Mouse (Mus musculus) gastrocnemius, postnatal 14 days (tissue): Measurements from ENCODE around the gene Gm10563. TPM values are rescaled to one million over a fixed set of nuclear protein-coding genes. Genes with fewer than 3 reads are reported as not detected.
"Not testable (repeated sequence)": the region's sequence is repeated elsewhere in the genome, so short reads cannot be mapped to it uniquely, and the experiment has no call there.

Experiments used
- DNase-seq: peaks from one replicate; pipeline ENCODE4 v3.0.0; 2021; ENCODE audit warnings: mixed read lengths
- intact Hi-C: fragments of 180-260 bp; cut with DNase I; formaldehyde crosslinking; loops from one replicate; pipeline ENCODE4 v1.15.1; 2025; ENCODE audit warnings: low total_unique reads
- long read RNA-seq, 2 experiments: library from polyadenylated mRNA; stranded (forward); transcript quantifications; one replicate each; pipeline ENCODE4 v2.0.0; 2021
- total RNA-seq, 2 experiments: library from RNA; stranded (reverse); gene quantifications; 2 replicates each; pipeline ENCODE4 v1.2.3; 2021

Gm10563 gene
- total RNA-seq: not detected
- long read RNA-seq, experiment 1: 0 reads
- long read RNA-seq, experiment 2: 0 reads

DNA sequence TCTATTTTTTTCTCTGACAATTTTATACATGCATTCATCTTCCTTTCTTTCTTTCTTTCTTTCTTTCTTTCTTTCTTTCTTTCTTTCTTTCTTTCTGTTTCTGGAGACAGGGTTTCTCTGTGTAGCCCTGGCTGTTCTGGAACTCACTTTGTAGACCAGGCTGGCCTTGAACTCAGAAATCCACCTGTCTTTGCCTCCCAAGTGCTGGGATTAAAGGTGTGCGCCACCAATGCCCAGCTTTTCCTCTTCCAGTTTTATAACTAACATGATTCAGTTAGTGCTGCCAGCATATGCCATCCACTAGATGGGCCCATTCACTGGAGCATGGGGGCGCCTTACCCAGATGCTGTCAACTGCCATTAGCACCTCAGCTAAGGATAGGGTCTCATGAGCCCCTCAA is at the start of gene Gm10563:
Gm10563 (minus strand) TSS at position 101 of the 400 bp plus-strand sequence.
- intact Hi-C loops, DNase-seq: not testable (repeated sequence)

DNA sequence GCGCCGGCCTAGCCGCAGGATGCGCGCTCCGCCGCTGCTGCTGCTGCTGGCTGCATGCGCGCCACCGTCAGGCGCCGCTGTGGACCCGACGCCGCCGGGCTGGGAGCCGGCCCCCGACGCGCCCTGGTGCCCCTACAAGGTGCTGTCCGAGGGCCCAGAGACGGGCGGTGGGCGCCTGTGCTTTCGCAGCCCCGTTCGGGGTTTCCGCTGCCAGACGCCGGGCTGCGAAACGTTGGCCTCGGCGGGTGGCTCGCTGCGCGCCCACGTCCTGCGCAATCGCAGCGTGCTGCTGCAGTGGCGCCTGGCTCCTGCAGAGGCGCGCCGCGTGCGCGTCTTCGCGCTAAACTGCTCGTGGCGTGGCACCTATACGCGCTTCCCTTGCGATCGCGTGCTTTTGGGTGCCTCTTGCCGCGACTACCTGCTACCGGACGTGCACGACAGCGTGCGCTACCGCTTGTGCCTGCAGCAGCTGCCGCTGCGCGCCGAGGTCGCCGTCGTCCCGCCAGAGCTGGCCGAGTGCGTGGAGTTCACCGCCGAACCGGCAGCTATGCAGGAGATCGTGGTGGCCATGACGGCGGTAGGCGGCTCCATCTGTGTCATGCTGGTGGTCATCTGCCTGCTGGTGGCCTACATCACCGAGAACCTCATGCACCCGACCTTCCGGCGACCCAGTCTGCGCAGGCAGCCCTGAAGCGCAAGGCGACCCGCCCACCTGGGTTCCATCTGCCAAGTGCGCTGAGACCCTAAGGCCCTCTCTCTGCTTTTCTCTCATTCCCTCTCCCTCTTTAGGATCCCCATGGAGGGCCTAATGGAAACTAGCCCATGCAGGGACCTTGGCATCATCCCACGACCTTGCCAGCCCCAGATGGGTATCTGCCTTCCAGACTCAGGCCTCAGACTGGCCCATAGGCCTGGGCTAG is 49.5 kb upstream of the Gm10563 start:
- intact Hi-C loops: no loop called here
- peak; percentile 63 for DNase-seq

DNA sequence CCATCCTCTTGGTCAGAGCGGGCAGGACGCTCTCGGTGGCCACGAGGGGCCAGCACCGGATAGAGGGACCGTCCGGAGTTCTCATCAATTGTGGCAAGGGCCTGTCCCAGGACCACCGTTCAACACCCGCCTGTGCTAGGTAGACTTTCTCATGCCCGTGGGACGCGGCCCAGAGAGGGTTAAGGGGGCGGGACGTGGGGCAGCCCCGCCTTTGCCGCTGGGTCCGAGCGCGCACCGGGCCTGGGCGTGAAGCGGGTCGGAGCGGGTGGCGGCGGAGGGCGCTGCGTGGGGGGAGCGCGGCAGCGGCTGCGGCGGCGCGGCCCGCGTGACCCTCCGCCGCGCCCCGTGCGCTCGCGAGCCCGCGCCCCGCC is 48.9 kb upstream of the Gm10563 start, which contains the start of gene Fndc10:
Fndc10 (plus strand) TSS at position 232 of the 371 bp plus-strand sequence.
- intact Hi-C loops: no loop called here
- DNase-seq: peak; percentile 74

DNA sequence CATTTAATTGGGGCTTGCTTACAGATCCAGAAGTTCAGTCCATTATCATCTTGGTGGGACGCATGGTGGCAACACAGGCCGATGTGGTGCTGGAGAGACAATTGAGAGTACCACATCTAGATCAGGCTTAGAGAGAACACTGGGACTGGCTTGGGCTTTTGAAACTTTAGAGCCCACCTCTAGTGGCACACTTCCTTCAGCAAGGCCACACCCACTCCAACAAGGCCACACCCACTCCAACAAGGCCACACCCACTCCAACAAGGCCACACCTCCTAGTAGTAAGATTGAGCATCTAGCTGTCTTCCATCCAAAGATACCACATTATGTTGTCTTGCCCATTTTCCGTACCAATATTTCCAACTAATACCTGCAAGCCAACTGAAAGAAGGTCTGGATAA is 47.2 kb upstream of the Gm10563 start:
- intact Hi-C loops: no loop called here
- no peak for DNase-seq

DNA sequence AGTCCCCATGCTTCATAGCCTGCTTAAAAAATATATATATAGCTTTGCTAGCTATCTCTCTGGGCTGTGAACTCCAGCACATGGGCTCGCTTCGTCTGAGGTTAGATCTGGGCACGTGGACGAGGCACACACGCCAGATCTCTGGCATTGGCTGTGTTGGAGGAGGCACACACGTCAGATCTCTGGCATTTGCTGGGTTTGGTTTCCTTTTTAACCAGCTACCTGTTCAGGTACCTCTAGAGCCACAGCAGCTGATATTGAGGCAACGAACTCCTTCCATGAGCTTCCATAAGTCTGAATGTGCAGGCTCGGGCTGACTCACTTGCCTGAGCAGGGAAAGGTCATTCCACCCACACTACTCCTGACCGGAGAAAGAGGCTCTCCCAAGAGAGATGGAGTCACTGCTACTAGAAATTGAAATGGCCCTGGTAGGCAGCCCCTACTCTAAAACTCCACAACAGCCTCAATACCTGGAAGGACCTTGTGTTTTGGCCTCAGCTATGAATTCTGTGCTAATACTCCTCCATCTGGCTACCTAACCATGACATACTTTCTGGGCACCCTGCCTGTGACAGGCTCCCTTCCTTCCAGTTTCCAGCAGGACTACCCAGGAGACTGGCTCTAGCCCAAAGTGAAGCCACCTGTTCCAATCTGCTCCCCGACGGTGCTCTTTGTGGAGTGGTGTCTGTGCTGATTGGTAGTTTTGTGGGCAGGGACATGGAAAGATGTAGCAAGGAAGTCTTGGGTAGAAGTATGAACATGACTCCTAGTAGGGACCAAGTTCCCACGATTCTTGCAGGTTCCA is 45.6 kb upstream of the Gm10563 start:
- intact Hi-C loops: no loop called here

DNA sequence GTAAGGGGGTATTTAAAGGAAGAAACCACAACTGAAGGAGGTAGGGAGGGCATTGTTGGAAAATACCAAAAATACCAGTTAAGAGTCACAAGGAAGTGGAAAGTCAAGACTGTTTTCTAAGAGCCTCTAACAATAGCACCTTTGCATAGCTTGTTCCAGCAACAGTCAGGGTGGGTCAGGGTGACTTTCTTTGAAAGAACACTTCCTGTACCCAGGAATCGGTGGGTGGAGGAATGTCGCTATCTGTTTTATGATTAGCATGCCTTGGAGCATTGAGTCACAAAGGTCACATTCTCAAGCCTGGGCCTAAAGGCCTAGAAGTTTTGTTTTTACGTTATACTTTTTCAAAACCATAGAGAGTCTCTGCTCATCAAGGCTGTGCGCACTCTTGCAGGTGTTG is 42.6 kb upstream of the Gm10563 start:
- intact Hi-C loops: not testable (repeated sequence)

More for the DNA sequence above, 45.6 kb upstream of the Gm10563 start:
- no peak for DNase-seq

DNA sequence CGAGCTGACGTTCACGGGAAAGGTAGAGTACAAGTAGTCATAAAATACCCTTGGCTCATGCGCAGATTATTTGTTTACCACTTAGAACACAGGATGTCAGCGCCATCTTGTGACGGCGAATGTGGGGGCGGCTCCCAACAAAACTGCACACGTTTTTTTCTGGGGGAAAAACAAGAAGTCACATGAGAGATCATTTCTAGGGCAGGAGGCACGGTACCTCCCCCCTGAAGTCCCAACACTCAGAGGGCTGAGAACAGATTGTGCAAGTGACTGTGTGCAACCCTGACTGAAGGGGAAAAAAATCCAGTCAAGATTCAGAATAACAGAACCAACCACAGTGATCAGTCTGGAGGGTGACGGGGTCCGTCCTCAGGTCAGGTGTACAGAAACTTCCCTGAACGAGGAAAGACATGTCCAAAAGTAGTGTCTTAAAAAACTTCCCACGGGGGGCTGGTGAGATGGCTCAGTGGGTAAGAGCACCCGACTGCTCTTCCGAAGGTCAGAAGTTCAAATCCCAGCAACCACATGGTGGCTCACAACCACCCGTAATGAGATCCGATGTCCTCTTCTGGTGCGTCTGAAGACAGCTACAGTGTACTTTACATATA is 38.6 kb upstream of the Gm10563 start:
- DNase-seq, intact Hi-C loops: not testable (repeated sequence)

More for the DNA sequence above, 42.6 kb upstream of the Gm10563 start:
- DNase-seq: not testable (repeated sequence)

DNA sequence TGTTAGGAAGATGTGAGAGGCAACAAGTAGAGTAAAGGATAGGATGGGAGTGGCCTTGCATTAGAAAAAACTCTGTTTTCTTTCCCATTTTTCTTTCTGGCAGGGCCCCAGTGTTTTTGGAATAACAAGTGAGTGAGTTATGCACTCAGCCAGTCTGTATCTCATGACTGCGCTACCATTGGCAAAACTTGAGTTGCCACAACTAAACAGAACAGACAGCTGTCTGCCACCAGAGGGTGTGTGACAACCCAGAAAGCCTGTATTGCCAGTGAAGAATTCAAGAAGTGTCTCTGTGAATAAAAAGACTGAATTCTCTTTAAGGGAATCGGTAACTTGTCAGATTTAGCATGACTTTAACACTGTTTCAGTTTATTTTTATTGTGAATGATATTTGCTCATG is 30.8 kb upstream of the Gm10563 start:
- DNase-seq: no peak
- intact Hi-C loops: no loop called here

DNA sequence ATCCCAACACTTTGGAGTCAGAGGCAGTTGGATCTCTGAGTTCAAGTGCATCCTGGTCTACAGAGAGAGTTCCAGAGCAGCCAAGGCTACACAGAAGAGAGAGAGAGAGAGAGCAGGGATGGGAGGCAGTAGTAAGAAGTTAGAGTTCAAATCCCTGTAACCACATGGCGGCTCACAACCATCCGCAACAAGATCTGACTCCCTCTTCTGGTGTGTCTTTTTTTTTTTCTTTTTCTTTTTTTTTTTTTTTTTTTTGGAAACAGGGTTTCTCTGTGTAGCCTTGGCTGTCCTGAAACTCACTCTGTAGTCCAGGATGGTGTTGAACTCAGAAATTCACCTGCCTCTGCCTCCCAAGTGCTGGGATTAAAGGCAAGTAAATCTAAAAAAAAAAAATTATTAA is 26.9 kb upstream of the Gm10563 start:
- intact Hi-C loops: no loop called here

DNA sequence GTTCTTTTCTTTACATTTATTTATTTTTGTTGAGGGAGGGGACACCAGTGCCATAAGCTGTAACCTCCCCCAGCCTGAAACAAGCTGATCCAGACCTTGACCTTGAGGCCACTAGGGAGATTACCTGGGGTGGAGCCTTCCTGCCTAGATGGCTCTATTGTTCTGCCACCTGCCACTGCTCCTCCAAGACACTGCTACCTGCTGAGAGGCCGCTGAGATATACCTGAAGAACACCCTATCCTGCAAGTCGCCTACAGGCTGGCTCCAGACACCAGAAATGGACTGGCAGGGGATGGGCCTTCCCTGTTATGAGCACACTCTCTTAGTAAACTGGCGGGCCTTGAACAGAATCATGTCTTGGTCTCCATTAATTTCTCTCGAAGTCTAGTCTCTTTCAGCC is 25.0 kb upstream of the Gm10563 start:
- DNase-seq, intact Hi-C loops: not testable (repeated sequence)

More for the DNA sequence above, 26.9 kb upstream of the Gm10563 start:
- no peak for DNase-seq

DNA sequence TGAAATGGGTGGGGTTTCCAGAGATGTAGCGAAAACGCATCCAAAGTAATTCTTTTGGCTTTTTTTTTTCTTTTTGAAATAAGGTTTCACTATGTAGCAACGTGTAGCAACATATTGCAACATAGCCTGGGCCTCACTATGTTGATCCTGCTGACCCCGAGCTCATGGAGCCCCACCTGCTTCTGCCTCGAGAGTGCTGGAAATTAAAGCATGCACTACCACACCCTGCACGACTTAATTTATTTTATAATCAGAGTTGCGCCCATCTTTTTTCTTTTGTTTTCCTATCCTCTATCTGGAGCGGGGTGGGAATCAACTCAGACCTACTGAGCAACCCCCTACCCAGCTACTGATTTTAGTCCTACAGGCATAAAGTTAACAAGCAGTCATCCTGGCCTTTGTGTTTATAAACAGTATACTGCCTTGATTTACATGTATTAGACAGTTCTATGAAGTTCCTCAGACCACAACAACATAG is 24.4 kb upstream of the Gm10563 start:
- intact Hi-C loops: no loop called here
- no peak for DNase-seq

DNA sequence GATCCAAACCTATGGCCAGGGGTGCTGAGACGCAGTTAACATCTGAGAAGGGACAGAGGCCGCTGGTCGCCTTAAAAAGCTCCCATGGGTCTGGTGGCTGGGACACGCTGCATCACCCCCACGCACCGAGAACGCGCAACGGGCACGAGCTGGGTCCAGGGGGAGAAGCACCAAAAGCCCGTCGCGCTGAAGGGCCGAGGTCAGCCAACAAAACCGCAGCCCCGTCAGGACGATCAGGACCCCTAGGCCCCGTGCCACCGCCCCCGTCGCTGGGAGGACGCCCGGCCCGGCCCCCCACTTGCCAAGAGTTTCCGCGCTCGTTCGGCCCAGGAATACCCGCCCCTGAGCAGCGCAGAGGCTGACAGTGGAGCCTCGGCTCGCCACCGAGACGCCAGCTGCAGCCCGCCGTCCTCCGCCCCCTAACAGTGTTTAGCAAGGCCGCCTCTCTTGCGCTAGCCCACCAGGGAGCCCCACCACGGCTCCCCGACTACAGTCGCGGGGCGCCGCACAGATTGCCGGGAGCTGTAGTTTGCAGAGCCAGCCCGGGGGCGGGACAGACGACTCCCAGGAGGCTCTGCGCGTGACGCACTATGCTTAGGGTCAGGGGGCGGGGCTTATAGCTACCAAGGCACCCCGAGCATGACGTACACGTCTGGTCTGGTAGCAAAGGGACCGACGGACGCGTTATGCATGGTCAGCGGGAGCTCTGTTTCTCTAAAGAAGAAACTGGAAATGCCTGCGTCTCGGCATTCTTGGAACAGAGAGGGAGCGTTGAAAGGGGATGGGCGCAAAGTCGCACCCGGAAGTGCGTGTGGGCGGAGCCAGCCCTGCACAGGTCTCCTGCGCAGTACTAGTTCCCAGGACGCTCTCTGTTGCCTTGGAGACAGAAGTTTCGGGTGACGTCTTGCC is 23.7 kb upstream of the Gm10563 start, which contains the start of gene Mib2:
Mib2 (minus strand) TSS at position 510 of the 909 bp plus-strand sequence.
- peak; percentile 96 for DNase-seq
- intact Hi-C loops: no loop called here

DNA sequence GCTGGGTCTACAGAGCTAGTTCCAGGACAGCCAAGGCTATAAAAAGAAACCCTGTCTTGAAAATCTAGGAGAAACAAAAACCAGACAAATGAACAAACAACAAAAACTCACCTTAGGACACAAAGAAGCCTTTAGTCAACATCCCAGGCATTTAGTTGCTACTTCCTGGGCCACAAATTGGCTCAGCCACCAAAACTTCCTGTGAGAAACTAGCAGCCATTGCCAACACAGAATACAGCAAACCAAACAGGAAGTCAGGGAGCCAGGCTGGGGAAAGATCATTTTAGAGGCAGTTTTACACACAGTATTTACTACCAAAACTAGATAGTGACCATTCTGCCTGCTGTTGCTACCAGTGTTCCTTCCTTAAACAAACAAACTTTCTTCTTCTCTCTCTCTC is 21.7 kb upstream of the Gm10563 start:
- no peak for DNase-seq
- intact Hi-C loops: no loop called here

DNA sequence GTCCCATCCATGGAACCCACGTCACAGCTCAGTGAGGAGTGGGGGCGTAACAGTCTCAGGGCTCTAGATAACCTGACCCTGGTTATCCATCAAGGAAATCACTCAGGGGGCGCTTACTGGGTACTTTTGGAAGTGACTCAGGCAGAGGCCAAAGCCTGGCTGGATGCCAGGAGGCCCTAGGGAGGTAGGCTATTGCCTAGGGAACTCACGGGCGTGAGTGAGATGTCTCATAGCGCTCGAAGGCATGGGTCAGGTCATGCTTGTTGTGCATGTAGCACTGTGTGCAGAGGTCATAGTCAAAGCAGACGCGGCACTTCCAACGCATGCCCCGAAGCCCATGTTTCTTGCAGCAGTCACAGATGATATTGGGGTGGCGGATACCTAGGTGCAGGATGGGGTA is 15.4 kb upstream of the Gm10563 start:
- intact Hi-C loops: no loop called here
- no peak for DNase-seq

DNA sequence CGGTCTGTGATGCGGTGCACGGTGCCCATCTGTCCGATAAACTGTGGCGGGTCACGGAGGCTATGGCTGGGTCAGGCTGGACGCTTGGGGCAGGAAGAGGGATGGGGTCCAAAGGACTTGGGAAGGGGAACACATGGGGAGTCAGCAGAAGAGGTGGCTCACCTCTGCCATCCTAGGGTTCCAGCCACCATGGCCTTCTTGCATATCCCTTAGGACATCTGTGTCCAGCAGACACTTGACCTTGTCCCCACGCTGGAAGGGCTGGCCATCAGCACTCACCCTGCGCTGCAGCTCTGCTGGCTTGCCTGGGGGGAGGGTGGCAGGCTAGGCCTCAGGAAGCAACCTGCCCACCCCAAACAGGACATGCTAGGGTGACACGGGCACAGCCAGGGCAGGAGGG is 13.8 kb upstream of the Gm10563 start:
- intact Hi-C loops: no loop called here
- DNase-seq: no peak

DNA sequence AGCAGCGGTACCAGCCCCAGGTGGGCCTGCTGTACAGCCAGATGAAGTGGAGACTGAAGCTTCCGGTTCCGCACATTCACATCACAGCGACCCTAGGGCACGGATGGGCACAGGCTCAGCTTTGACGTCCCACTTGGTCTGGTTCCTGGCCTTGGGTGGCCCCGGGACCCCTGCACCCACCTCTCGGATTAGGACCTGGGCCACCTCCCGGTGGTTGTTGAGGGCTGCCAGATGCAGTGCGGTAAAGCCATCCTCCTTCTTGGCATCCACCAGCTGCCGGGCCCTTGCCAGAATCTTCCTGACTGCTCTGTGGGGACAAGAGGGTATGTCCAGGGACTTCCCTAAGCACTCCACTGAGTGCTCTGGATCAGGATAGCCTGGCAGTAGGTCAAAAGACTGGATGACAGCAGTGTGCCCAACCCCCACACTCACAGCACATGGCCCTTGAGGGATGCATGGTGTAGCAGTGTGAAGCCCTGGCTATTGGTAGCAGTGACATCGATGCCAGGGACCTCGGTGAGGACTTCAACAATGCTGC is 11.1 kb upstream of the Gm10563 start:
- no peak for DNase-seq
- intact Hi-C loops: no loop called here

DNA sequence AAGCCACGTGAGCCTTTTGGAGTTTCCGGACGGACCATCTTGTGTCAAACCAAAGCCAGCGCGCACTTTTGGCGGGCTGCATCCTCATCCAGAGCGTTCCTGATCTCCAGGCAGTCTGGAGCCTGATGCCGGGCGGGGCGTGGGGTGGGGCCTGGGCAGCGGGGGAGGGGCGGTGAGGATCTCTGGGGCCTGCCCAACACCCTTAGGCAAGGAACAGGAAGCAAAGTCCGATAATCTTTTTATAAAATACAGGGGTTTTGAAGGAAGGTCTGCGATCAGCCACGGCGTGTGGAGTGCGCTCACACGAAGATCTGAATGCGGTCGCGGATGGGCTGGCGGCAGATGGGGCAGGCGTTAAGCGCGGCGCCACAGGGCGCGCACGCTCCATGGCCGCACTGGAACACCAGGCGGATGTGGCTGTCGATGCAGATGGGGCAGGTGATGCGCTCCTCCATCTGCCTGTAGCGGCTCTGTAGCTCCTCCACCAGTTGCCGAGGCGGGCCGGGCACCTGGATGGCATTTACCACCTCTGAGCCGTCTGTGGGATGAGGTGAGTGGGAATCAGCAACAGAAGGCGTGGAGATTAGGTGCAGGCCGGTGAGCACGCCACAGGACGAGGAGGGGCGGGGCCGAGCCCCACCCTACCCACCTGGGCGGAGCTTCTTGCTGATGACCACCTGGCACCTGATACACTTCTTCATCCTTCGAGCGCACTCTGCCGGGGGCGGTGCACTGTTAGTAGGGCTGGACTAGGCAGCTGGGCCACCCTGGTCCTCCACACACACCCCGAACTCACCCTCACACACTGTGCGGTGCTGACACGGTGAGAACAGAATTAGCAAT is 9.5 kb upstream of the Gm10563 start:
- DNase-seq: peak; percentile 74
- intact Hi-C loops: no loop called here

DNA sequence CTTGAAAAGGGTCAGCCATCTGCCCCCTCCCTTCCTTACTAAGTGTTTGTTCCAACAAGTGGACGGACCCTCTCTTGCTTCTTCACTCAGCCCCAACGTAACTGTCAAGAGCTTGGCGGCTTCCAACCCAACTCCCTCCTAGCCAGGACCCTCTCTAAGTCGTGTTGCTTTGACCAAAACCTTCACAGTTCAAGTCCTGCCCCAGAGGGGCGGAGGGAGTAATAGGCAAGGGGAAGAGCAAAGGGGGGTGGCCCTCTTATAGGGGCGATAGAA is 8.9 kb upstream of the Gm10563 start:
- no peak for DNase-seq
- intact Hi-C loops: no loop called here
